Mouse (Mus musculus): ENCODE measurements around the gene Tcf15. TPM values are rescaled to one million over a fixed set of nuclear protein-coding genes. Genes with fewer than 3 reads are reported as not detected.

Tcf15 gene
- polyA plus RNA-seq (2015; fragmentation: Nextera tagmentation; extraction: Ambion mirVana): 4.7 and 6.1 TPM in 2 replicates

DNA sequence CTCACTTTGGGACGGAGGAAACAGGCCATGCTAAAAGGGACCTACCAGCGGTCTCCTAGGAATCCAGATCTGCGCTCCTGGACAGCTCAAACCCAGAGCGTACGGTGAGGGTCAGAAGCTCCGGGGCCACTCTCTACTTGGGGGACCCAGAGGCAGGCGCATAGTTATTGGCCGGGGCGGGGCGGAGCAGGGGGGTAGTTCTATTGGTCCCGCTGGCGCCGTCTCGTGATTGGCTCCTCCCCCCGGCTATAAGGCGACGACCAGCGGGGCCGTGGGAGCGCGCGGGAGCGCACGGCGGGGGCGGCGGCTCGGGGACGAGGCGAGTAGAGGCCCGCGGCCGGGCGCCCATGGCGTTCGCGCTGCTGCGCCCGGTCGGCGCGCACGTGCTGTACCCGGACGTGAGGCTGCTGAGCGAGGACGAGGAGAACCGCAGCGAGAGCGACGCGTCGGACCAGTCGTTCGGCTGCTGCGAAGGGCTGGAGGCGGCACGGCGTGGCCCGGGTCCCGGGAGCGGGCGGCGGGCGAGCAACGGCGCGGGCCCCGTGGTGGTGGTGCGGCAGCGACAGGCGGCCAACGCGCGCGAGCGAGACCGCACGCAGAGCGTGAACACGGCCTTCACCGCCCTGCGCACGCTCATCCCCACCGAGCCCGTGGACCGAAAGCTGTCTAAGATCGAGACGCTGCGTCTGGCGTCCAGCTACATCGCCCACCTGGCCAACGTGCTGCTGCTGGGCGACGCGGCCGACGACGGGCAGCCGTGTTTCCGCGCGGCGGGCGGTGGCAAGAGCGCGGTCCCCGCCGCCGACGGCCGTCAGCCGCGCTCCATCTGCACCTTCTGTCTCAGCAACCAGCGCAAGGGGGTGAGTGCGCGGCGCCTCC is at the start of gene Tcf15:
Tcf15 (plus strand) TSS at position 283 of the 879 bp plus-strand sequence.
- under 1% methylated on average over 103 of the region's 118 CpGs for WGBS
- Histone ChIP-seq H3K27ac (ENCODE audit: low read length) (no peak within 1 kb of the TSS), H3K27me3 (ENCODE audit: control insufficient read depth, insufficient read depth, low read depth, low read length) (peaks cover 33% of the 10 kb centered on the region)

DNA sequence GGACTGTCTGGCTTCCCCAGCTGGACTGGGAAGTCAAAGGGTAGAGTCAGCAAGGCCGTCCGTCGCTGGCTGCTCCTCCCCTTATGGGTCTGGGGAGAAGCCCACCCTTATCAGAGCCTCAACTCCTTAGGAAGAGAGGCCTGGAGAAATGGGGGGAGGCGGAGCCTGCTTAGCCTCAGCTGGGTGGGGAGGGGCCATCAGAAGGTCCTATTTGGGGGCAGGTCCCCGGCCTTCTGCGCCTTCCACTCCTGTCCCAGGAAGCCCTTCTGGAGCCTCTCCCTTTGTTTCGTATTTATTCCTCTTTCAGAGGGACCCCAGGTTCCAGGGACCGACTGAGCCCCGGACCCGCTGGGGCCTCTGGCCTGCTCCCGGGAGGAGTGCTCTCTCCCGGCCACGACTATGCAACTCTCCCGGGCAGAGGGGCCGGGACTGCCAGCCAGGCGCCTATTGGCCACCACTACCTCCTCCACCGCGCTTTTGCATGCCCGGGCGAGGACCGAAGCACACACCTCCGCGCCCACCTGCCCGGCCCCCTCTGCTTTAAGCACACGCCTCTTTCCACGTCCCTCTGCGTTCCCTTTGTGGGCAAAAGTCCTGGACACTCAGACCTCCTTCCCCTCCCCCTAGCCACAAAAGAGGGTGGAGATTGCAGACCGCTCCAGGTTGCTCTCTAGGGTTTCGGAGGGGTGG is 48.4 kb upstream of the Tcf15 start:
- ATAC-seq (ENCODE audit: low read depth): peak; percentile 24; the same call in 1 of the 2 replicates
- no peaks in the 10 kb centered on the region for H3K36me3 ChIP-seq (ENCODE audit: control insufficient read depth, insufficient read depth, low read length)
- H3K9ac ChIP-seq (ENCODE audit: low read length): no peak overlapping the region
- H3K27me3 ChIP-seq (ENCODE audit: control insufficient read depth, insufficient read depth, low read depth, low read length): peaks cover 56% of the 10 kb centered on the region
- 0 out of 2 replicates have a peak overlapping the region, but pooled peaks have one; percentile 21 for H3K4me3 ChIP-seq (ENCODE audit: low read length)
- H3K4me1 ChIP-seq (replicated peaks; ENCODE audit: control insufficient read depth, insufficient read depth, low read length): peaks cover 6% of the 10 kb centered on the region
- no peaks in the 10 kb centered on the region for H3K9me3 ChIP-seq (ENCODE audit: control insufficient read depth, low read length)
- H3K4me2 ChIP-seq (ENCODE audit: low read depth, low read length): peak overlapping the region; percentile 40
- H3K27ac ChIP-seq (ENCODE audit: low read length): no peak overlapping the region
- 5% methylated on average over 29 of the region's 29 CpGs for WGBS

More for the DNA sequence above, at the start of gene Tcf15:
- ATAC-seq (ENCODE audit: low read depth): peak; percentile 86
- H3K36me3 ChIP-seq (ENCODE audit: control insufficient read depth, insufficient read depth, low read length): no peaks in the 10 kb centered on the region
- peak within 1 kb of the TSS; percentile 57 for H3K9ac ChIP-seq (ENCODE audit: low read length)
- peaks cover 18% of the 10 kb centered on the region for H3K4me1 ChIP-seq (replicated peaks; ENCODE audit: control insufficient read depth, insufficient read depth, low read length)
- peak within 1 kb of the TSS; percentile 58 for H3K4me3 ChIP-seq (ENCODE audit: low read length)
- H3K9me3 ChIP-seq (ENCODE audit: control insufficient read depth, low read length): no peaks in the 10 kb centered on the region
- peak within 1 kb of the TSS; percentile 87 for H3K4me2 ChIP-seq (ENCODE audit: low read depth, low read length)

DNA sequence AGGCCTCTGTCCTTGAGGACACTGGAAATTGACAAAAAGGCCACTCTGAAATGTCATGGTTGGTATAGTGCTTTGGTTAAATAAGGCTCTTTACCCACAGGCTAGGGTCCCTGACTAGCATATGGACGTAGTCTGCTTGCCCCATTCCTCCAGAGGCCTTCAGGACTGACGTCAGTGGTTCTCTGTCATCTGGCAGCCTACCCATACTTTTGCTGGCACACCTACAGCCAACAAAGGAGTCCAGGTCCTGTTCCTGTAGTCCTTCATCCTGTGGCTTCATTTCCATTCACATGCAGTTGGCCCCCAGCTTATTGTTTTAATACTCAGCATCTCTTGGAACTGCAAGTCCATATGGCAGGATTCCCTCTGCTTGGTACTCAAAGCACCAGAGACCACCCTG is 46.4 kb upstream of the Tcf15 start:
- 74% methylated on average over 2 of the region's 2 CpGs for WGBS
- Histone ChIP-seq H3K4me1 (replicated peaks; ENCODE audit: control insufficient read depth, insufficient read depth, low read length) (peaks cover 6% of the 10 kb centered on the region), H3K4me2 (ENCODE audit: low read depth, low read length) (no peak overlapping the region), H3K27me3 (ENCODE audit: control insufficient read depth, insufficient read depth, low read depth, low read length) (peaks cover 52% of the 10 kb centered on the region), H3K4me3 (ENCODE audit: low read length) (no peak overlapping the region), H3K36me3 (ENCODE audit: control insufficient read depth, insufficient read depth, low read length) (no peaks in the 10 kb centered on the region), H3K27ac (ENCODE audit: low read length) (no peak overlapping the region), H3K9ac (ENCODE audit: low read length) (no peak overlapping the region), H3K9me3 (ENCODE audit: control insufficient read depth, low read length) (no peaks in the 10 kb centered on the region)
- no peak for ATAC-seq (ENCODE audit: low read depth)

DNA sequence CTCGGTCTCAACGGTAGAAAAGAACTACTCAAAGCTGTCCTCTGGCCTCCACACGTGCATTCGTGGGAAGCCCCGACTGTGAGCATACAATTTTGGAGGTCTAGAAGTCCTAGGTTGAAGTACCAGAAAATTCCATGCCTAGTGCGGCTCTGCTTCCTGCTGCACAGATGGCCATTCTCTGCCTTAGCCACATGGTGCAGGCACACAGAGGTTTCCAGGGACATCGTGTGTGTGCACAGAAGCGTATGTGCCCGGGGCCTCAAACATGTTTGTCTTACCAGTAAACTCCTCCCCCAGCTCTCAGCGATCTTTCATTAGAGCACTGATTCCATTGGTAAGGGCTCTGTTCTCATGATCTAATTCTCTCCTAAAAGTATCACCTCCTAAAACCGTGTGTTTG is 45.4 kb upstream of the Tcf15 start:
- H3K4me2 ChIP-seq (ENCODE audit: low read depth, low read length): no peak overlapping the region
- no peak for ATAC-seq (ENCODE audit: low read depth)
- no peak overlapping the region for H3K9ac ChIP-seq (ENCODE audit: low read length)
- peaks cover 6% of the 10 kb centered on the region for H3K4me1 ChIP-seq (replicated peaks; ENCODE audit: control insufficient read depth, insufficient read depth, low read length)
- H3K4me3 ChIP-seq (ENCODE audit: low read length): no peak overlapping the region
- no peaks in the 10 kb centered on the region for H3K36me3 ChIP-seq (ENCODE audit: control insufficient read depth, insufficient read depth, low read length)
- H3K9me3 ChIP-seq (ENCODE audit: control insufficient read depth, low read length): no peaks in the 10 kb centered on the region
- H3K27me3 ChIP-seq (ENCODE audit: control insufficient read depth, insufficient read depth, low read depth, low read length): peaks cover 44% of the 10 kb centered on the region
- 65% methylated on average over 11 of the region's 11 CpGs for WGBS
- no peak overlapping the region for H3K27ac ChIP-seq (ENCODE audit: low read length)

DNA sequence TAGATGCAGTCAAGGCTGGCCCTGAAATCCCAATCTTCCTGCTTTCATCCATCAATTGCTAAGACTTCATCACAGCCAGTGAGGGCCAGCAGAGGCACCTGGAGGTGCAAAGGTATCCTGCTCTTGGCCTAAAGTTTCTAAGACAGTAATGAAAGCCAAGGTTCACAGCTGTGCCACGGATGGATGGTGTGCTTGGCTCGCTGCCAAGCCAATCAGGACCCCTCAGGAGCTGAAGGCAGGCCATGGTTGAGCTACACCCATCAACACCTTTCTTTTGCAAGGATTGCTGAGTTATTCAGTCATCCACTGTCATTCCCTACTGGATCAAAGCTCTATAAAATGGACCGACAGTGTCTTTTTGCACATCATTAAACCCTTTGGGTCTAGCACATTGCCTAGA is 43.8 kb upstream of the Tcf15 start:
- Histone ChIP-seq H3K9ac (ENCODE audit: low read length) (no peak overlapping the region), H3K9me3 (ENCODE audit: control insufficient read depth, low read length) (no peaks in the 10 kb centered on the region), H3K4me3 (ENCODE audit: low read length) (no peak overlapping the region), H3K4me2 (ENCODE audit: low read depth, low read length) (no peak overlapping the region), H3K27ac (ENCODE audit: low read length) (no peak overlapping the region), H3K4me1 (replicated peaks; ENCODE audit: control insufficient read depth, insufficient read depth, low read length) (no peaks in the 10 kb centered on the region), H3K36me3 (ENCODE audit: control insufficient read depth, insufficient read depth, low read length) (no peaks in the 10 kb centered on the region), H3K27me3 (ENCODE audit: control insufficient read depth, insufficient read depth, low read depth, low read length) (peaks cover 28% of the 10 kb centered on the region)
- 40% methylated on average over 3 of the region's 3 CpGs for WGBS
- ATAC-seq (ENCODE audit: low read depth): no peak

DNA sequence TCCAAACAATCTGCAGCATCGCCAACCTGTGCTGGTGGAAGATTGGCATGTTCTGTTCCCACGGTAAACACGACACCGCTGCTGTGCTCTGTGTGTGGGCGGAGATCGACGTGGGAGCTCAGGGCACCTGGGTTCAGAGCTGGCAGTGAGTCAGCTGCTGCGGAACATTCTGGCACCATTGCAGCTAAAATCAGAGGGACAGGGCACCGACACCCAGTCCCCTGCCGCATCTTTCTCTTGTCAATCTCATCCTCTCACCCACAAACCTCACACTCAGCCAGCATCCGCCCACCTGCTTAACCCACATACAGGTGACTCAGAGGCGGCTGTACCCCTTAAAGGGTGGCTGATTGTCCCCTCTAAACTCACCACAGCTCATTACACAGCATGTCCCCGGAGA is 41.6 kb upstream of the Tcf15 start:
- no peak for ATAC-seq (ENCODE audit: low read depth)
- WGBS: 67% methylated on average over 13 of the region's 13 CpGs
- peaks cover 6% of the 10 kb centered on the region for H3K27me3 ChIP-seq (ENCODE audit: control insufficient read depth, insufficient read depth, low read depth, low read length)

DNA sequence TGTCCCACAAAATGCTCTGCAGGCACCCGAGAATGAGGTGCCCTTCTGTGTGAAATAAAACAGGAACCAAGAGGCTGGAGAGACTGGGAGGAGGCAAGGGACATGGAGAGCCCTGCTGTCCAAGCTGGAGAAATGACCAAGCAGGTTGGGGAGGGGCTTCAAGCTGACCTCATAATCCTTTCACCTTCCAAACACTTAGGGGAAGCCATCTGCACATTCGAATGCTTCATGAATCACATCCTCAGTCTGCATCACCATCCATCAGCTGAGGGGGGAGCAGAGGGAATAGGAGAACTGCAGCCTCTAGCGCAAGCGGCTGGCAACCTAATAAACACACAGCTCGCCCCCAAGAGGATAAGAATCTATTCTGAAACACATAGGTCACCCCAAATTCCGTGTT is 41.0 kb upstream of the Tcf15 start:
- Histone ChIP-seq H3K4me3 (ENCODE audit: low read length) (no peak overlapping the region), H3K9me3 (ENCODE audit: control insufficient read depth, low read length) (no peaks in the 10 kb centered on the region), H3K4me2 (ENCODE audit: low read depth, low read length) (no peak overlapping the region), H3K9ac (ENCODE audit: low read length) (no peak overlapping the region), H3K27ac (ENCODE audit: low read length) (no peak overlapping the region), H3K36me3 (ENCODE audit: control insufficient read depth, insufficient read depth, low read length) (no peaks in the 10 kb centered on the region), H3K4me1 (replicated peaks; ENCODE audit: control insufficient read depth, insufficient read depth, low read length) (0 out of 2 replicates have a peak, but pooled peaks cover 3% of the 10 kb centered on the region), H3K27me3 (ENCODE audit: control insufficient read depth, insufficient read depth, low read depth, low read length) (peaks cover 4% of the 10 kb centered on the region; the same call in 1 of the 2 replicates)
- 54% methylated on average over 6 of the region's 6 CpGs for WGBS
- no peak for ATAC-seq (ENCODE audit: low read depth)

More for the DNA sequence above, 41.6 kb upstream of the Tcf15 start:
- H3K4me1 ChIP-seq (replicated peaks; ENCODE audit: control insufficient read depth, insufficient read depth, low read length): 0 out of 2 replicates have a peak, but pooled peaks cover 3% of the 10 kb centered on the region
- no peaks in the 10 kb centered on the region for H3K36me3 ChIP-seq (ENCODE audit: control insufficient read depth, insufficient read depth, low read length)
- no peak overlapping the region for H3K4me3 ChIP-seq (ENCODE audit: low read length)
- no peak overlapping the region for H3K27ac ChIP-seq (ENCODE audit: low read length)
- no peak overlapping the region for H3K9ac ChIP-seq (ENCODE audit: low read length)
- no peak overlapping the region for H3K4me2 ChIP-seq (ENCODE audit: low read depth, low read length)
- no peaks in the 10 kb centered on the region for H3K9me3 ChIP-seq (ENCODE audit: control insufficient read depth, low read length)

DNA sequence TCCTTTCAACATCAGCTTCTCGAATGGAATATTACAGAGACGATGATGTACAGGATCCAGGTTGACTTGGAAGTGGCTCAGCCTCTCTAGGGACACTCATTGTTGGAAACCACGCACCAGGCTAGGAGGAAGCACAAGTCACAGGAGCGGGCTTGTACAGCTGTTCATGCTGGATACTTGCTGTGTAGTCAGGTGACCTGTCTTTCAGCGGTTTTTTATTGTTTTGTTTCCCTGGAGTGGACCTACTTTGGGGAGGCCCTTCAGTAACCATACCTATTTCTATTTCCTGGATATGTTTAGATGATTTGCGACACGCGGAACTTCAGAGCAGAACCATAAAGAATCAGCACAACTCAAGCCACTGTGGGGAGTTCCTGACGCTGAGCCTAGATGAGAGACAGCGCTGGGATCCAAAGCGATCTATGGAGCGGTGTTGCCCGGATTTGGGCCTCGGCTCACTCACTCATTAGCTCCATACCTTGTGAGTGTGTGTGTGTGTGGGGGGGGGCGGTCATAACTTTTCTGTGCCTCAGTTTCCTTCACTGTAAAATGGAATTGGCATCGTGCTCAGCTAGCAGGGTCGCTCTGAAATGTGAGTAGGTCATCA is 38.5 kb upstream of the Tcf15 start:
- peak overlapping the region; percentile 77 for H3K9ac ChIP-seq (ENCODE audit: low read length)
- no peaks in the 10 kb centered on the region for H3K36me3 ChIP-seq (ENCODE audit: control insufficient read depth, insufficient read depth, low read length)
- 0 out of 2 replicates have a peak, but pooled peaks cover 3% of the 10 kb centered on the region for H3K4me1 ChIP-seq (replicated peaks; ENCODE audit: control insufficient read depth, insufficient read depth, low read length)
- 0 out of 2 replicates have a peak, but pooled peaks have one; percentile 7 for ATAC-seq (ENCODE audit: low read depth)
- peak overlapping the region; percentile 95 for H3K4me2 ChIP-seq (ENCODE audit: low read depth, low read length)
- peak overlapping the region; percentile 65 for H3K4me3 ChIP-seq (ENCODE audit: low read length)
- H3K27me3 ChIP-seq (ENCODE audit: control insufficient read depth, insufficient read depth, low read depth, low read length): peaks cover 4% of the 10 kb centered on the region; the same call in 1 of the 2 replicates
- no peak overlapping the region for H3K27ac ChIP-seq (ENCODE audit: low read length)
- 22% methylated on average over 17 of the region's 17 CpGs for WGBS
- no peaks in the 10 kb centered on the region for H3K9me3 ChIP-seq (ENCODE audit: control insufficient read depth, low read length)

All from lung, embryonic 16.5 days (tissue).